Mouse (Mus musculus) forebrain, embryonic 15.5 days (tissue): Measurements from ENCODE around the gene Gm20422. TPM values are rescaled to one million over a fixed set of nuclear protein-coding genes. Genes with fewer than 3 reads are reported as not detected.

Experiments used
- ATAC-seq: fragments of 200-750 bp; cut with Nextera tagmentation; replicated peaks from 2 replicates; pipeline ENCODE4 v1.8.0; 2017; ENCODE audit warnings: mild to moderate bottlenecking, moderate TSS enrichment, moderate library complexity
- H3K27ac ChIP-seq: fragments of 300-500 bp; sonication (generic); replicated peaks from 2 replicates; pipeline ENCODE4 v1.5.1; 2015; ENCODE audit warnings: mild to moderate bottlenecking, inconsistent platforms
- H3K27me3 ChIP-seq: fragments of 300-500 bp; sonication (generic); 2 replicates; pipeline ENCODE4 v1.6.1; 2015; ENCODE audit warnings: inconsistent platforms
- H3K36me3 ChIP-seq: fragments of 300-500 bp; sonication (generic); 2 replicates; pipeline ENCODE4 v1.6.1; 2015; ENCODE audit warnings: mild to moderate bottlenecking, inconsistent platforms
- H3K4me1 ChIP-seq: fragments of 300-500 bp; sonication (generic); 2 replicates; pipeline ENCODE4 v1.6.1; 2015; ENCODE audit warnings: inconsistent platforms
- H3K4me2 ChIP-seq: fragments of 300-500 bp; sonication (generic); replicated peaks from 2 replicates; pipeline ENCODE4 v1.6.1; 2015; ENCODE audit warnings: mild to moderate bottlenecking, inconsistent platforms
- H3K4me3 ChIP-seq: fragments of 300-500 bp; sonication (generic); 2 replicates; pipeline ENCODE4 v1.5.1; 2015; ENCODE audit warnings: mild to moderate bottlenecking, inconsistent platforms
- H3K9ac ChIP-seq: fragments of 300-500 bp; sonication (generic); replicated peaks from 2 replicates; pipeline ENCODE4 v1.6.1; 2015; ENCODE audit warnings: mild to moderate bottlenecking, inconsistent platforms
- H3K9me3 ChIP-seq: fragments of 300-500 bp; sonication (generic); 2 replicates; pipeline ENCODE4 v1.6.1; 2016; ENCODE audit warnings: inconsistent platforms
- WGBS: fragments of 180-500 bp; shearing (Covaris S2); methylation state at CpG from one replicate; pipeline ENCODE4 v1.1.7; 2015; ENCODE audit warnings: mixed read lengths; 5-methylcytosine and 5-hydroxymethylcytosine counted together
- polyA plus RNA-seq: library from polyadenylated mRNA; unstranded; fragments of >200 nt; fragmentation: Nextera tagmentation; extraction: Ambion mirVana; gene quantifications from 2 replicates; pipeline ENCODE4 v1.2.1, GENCODE M21; 2015

Gene Gm20422
- polyA plus RNA-seq, 1 experiment from 2014 or later, result not detected

DNA sequence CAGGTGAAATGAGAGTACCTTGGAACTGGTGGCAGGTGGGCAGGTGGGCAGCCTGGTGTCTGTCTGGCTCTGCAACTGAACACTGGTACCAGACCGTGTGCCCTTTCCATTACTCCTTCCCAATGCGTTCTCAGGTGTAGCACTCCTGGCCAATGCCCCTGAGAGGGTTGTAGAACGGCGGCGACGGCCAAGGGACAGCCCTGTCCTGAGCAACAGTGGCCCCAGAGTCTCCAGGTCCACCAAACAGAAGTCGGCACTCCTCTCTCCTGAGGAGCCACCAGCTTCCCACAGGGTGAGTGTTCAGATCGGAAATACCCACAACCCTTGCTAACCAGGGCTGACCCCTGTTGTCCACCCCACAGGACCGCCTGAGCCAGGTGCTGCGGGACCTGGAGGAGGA is 30.4 kb upstream of the Gm20422 start:
- Histone ChIP-seq H3K4me1 (peaks cover 13% of the 10 kb centered on the region), H3K9me3 (no peaks in the 10 kb centered on the region), H3K4me3 (no peak overlapping the region), H3K4me2 (no peak overlapping the region), H3K36me3 (peaks cover 73% of the 10 kb centered on the region), H3K9ac (no peak overlapping the region), H3K27me3 (no peaks in the 10 kb centered on the region), H3K27ac (no peak overlapping the region)
- WGBS, result 93% methylated on average over 10 of the region's 10 CpGs
- ATAC-seq, result no peak

DNA sequence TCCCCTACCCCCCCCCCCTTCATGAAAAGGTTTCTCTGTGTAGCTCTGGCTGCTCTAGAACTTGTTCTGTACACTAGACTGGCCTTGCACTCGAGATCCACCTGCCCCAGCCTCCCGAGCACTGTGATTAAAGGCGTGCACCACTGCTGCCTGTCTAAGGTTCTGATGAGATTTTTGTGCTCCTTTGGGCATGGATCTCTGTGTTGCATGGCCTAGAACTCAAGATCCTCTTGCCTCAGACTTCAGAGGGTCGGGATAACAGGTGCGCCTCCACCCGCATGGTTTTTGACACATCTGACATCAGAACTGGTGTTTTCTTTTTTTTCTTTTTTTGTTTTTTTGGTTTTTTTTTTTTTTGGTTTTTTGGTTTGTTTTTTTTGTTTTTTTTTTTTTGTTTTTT is 29.9 kb upstream of the Gm20422 start:
- no peak overlapping the region for H3K4me3 ChIP-seq
- peaks cover 7% of the 10 kb centered on the region for H3K4me1 ChIP-seq
- H3K27ac ChIP-seq, result no peak overlapping the region
- no peak for ATAC-seq
- H3K27me3 ChIP-seq, result no peaks in the 10 kb centered on the region
- peaks cover 78% of the 10 kb centered on the region for H3K36me3 ChIP-seq
- H3K9ac ChIP-seq, result no peak overlapping the region
- H3K4me2 ChIP-seq, result no peak overlapping the region
- 96% methylated on average over 6 of the region's 6 CpGs for WGBS
- H3K9me3 ChIP-seq, result no peaks in the 10 kb centered on the region

DNA sequence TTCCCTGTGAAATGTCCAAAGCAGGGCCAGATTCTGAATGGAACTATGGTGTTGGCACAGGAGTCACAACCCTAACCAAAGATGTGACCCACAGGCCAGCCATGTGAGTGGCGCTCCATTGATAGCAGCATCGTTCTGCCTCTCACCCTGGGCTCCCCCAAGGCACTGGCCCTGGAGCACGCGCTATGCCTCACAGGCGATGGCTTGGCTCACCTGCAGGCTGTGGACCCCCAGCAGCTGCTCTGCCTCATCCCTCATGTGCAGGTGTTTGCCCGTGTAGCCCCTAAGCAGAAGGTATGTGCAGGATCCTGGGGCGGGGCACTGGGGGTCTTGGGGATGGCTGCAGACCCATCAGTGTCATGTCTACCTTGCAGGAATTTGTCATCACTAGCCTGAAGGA is 28.7 kb upstream of the Gm20422 start:
- H3K4me2 ChIP-seq, result no peak overlapping the region
- no peaks in the 10 kb centered on the region for H3K9me3 ChIP-seq
- H3K4me1 ChIP-seq, result peaks cover 3% of the 10 kb centered on the region
- no peak for ATAC-seq
- no peak overlapping the region for H3K27ac ChIP-seq
- peaks cover 90% of the 10 kb centered on the region for H3K36me3 ChIP-seq
- H3K27me3 ChIP-seq, result no peaks in the 10 kb centered on the region
- WGBS, result 95% methylated on average over 7 of the region's 7 CpGs
- no peak overlapping the region for H3K4me3 ChIP-seq
- H3K9ac ChIP-seq, result no peak overlapping the region

DNA sequence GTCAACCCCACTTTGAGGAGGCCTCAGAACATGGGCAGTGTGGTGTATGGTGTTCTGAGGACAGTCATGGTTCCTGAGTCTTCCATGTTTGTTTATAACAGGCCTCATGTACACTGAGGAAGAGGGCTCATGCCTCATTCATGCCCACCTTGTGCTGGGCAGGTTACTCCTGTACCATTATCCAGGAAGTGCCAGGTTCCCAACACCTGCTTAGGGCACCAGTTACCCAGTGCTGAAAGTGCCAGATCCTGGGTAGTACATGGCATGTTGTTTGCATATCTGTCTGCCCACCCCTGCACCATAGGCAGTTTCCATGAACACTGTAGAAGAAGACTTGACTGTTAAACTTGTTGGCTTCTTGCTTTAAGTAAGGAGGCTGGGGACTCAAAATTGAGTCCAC is 27.5 kb upstream of the Gm20422 start:
- Histone ChIP-seq H3K4me3 (no peak overlapping the region), H3K36me3 (peaks cover 96% of the 10 kb centered on the region), H3K9me3 (no peaks in the 10 kb centered on the region), H3K27ac (no peak overlapping the region), H3K4me2 (no peak overlapping the region), H3K4me1 (no peaks in the 10 kb centered on the region), H3K9ac (no peak overlapping the region), H3K27me3 (no peaks in the 10 kb centered on the region)
- no peak for ATAC-seq

DNA sequence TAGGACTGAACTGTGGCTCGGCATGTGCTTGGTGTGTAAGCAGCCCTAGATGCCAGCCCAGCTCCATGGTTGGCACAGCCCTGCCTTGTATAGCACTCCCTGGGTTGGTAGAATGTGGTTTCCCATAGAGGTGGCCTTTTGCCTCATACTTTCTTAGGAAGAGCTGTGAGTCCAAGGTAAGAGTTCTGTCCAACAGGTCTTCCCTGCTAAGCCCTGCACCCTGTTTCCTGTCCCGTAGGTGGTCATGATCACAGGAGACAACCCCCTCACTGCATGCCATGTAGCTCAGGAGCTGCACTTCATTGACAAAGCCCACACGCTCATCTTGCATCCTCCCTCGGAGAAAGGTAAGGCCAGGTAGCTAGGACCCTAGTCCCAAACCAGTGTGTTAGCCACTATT is 27.1 kb upstream of the Gm20422 start:
- Histone ChIP-seq H3K9ac (no peak overlapping the region), H3K4me1 (no peaks in the 10 kb centered on the region), H3K27me3 (no peaks in the 10 kb centered on the region), H3K27ac (no peak overlapping the region), H3K36me3 (peaks cover 96% of the 10 kb centered on the region), H3K9me3 (no peaks in the 10 kb centered on the region), H3K4me3 (no peak overlapping the region), H3K4me2 (no peak overlapping the region)
- WGBS, result 96% methylated on average over 4 of the region's 4 CpGs
- ATAC-seq, result no peak

DNA sequence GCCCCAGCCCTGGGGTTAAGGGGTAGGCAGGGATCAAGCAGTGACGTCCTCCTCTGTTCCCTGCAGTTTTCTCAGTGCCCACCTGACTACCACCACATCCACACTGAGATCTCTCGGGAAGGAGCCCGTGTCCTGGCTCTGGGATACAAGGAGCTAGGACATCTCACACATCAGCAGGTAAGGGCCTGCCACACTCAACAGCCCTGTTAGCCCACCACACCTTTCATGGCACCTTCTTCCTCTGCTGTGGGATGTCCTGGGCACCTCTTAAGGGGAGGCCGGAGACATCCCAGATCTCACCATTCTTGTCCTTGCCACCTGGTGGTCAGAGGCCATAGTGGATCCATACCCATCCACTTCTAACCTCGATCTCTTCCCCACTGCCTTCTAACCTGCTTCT is 25.3 kb upstream of the Gm20422 start:
- H3K36me3 ChIP-seq, result peaks cover 91% of the 10 kb centered on the region
- ATAC-seq, result no peak
- WGBS, result 91% methylated on average over 5 of the region's 5 CpGs
- no peak overlapping the region for H3K9ac ChIP-seq
- H3K4me2 ChIP-seq, result no peak overlapping the region
- H3K9me3 ChIP-seq, result no peaks in the 10 kb centered on the region
- no peaks in the 10 kb centered on the region for H3K27me3 ChIP-seq
- H3K4me1 ChIP-seq, result no peaks in the 10 kb centered on the region
- no peak overlapping the region for H3K4me3 ChIP-seq
- H3K27ac ChIP-seq, result no peak overlapping the region

DNA sequence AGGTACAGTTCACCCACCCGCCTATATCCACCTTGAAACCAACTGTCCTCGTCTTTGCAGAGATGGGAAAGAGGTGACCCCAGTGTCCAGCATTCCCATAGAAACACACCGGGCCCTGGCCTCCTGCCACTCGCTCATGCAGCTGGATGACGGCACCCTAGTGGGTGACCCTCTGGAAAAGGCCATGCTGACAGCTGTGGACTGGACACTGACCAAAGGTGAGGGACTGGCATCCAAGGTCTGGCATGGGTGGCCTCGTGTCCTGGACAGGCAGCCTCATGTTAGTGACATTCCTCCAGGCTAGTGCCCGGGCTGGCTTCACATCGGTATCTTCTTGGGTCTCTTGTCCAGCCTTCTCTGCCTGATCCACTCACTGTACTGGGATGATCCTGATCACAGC is 24.6 kb upstream of the Gm20422 start:
- no peaks in the 10 kb centered on the region for H3K9me3 ChIP-seq
- 97% methylated on average over 8 of the region's 8 CpGs for WGBS
- H3K4me2 ChIP-seq, result no peak overlapping the region
- no peak overlapping the region for H3K27ac ChIP-seq
- no peak overlapping the region for H3K4me3 ChIP-seq
- peaks cover 92% of the 10 kb centered on the region for H3K36me3 ChIP-seq
- H3K4me1 ChIP-seq, result no peaks in the 10 kb centered on the region
- H3K27me3 ChIP-seq, result no peaks in the 10 kb centered on the region
- no peak overlapping the region for H3K9ac ChIP-seq
- ATAC-seq, result no peak

DNA sequence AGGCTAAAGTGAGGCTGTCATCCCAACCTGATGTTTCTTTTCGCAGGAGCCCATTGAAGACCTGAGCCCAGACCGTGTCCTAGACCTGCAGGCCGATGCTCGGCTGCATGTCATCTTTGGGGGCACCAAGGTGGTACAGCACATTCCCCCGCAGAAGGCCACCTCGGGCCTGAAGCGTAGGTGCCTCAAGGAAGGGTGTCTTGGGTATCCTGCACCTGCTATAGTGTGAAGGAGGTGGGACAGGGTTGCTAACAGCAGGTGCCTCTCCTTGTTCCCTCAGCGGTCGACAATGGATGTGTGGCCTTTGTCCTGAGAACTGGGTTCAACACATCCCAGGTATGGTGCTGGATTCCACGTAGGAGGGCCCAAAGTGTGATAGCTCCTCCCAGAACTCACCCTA is 23.0 kb upstream of the Gm20422 start:
- ATAC-seq, result no peak
- H3K27ac ChIP-seq, result no peak overlapping the region
- H3K4me1 ChIP-seq, result peaks cover 7% of the 10 kb centered on the region
- H3K4me3 ChIP-seq, result no peak overlapping the region
- no peak overlapping the region for H3K9ac ChIP-seq
- no peak overlapping the region for H3K4me2 ChIP-seq
- peaks cover 83% of the 10 kb centered on the region for H3K36me3 ChIP-seq
- 93% methylated on average over 10 of the region's 10 CpGs for WGBS
- H3K27me3 ChIP-seq, result no peaks in the 10 kb centered on the region
- H3K9me3 ChIP-seq, result no peaks in the 10 kb centered on the region

DNA sequence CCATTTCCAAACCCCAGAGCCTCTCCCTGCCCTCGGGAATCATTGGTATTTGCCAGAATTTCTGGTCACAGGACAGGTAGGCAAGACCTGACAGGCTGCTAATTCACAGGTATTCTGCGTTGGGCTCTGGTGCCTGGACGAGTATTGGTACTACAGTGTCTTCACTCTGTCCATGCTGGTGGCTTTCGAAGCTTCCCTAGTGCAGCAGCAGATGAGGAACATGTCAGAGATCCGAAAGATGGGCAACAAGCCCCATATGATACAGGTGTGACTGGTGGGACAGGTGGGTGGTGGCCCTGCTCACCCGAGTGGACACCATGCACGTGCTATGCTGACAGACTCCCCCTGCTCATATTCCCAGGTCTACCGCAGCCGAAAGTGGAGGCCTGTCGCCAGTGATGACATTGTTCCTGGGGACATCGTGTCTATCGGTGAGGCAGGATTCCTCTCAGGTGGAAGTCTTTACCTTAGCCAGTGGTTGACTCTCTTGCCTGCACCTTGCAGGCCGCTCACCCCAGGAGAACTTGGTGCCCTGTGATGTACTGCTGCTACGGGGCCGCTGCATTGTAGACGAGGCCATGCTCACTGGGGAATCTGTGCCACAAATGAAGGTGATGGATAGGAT is 22.1 kb upstream of the Gm20422 start:
- WGBS, result 95% methylated on average over 16 of the region's 16 CpGs
- Histone ChIP-seq H3K36me3 (peaks cover 75% of the 10 kb centered on the region), H3K4me3 (no peak overlapping the region)

DNA sequence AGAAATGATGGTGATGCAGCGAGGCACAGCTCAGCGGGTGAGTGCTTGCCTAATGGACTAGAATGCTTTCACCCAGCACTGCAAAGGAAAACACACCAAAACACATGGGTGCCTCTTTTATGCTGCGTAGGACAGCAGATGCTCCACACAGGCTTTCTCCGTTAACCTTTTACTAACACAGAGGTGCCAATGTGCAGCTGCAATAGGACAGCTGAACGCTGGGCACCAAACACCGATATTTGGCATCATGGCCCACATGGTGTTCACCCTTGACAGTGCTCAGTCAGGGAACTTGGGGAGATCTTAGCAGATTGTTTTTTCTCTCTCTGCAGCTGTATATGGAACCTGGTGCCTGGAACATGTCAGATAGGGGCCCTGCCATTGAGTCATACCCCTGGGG is 20.2 kb upstream of the Gm20422 start:
- no peak for ATAC-seq
- H3K4me1 ChIP-seq, result peaks cover 24% of the 10 kb centered on the region
- 94% methylated on average over 6 of the region's 6 CpGs for WGBS
- H3K27me3 ChIP-seq, result no peaks in the 10 kb centered on the region
- H3K9ac ChIP-seq, result no peak overlapping the region
- no peak overlapping the region for H3K4me2 ChIP-seq
- no peak overlapping the region for H3K4me3 ChIP-seq
- H3K27ac ChIP-seq, result no peak overlapping the region
- no peaks in the 10 kb centered on the region for H3K9me3 ChIP-seq
- peaks cover 58% of the 10 kb centered on the region for H3K36me3 ChIP-seq

More for the DNA sequence above, 22.1 kb upstream of the Gm20422 start:
- Histone ChIP-seq H3K4me1 (peaks cover 16% of the 10 kb centered on the region), H3K9ac (no peak overlapping the region), H3K27me3 (no peaks in the 10 kb centered on the region), H3K27ac (no peak overlapping the region), H3K9me3 (no peaks in the 10 kb centered on the region), H3K4me2 (no peak overlapping the region)
- ATAC-seq, result no peak

DNA sequence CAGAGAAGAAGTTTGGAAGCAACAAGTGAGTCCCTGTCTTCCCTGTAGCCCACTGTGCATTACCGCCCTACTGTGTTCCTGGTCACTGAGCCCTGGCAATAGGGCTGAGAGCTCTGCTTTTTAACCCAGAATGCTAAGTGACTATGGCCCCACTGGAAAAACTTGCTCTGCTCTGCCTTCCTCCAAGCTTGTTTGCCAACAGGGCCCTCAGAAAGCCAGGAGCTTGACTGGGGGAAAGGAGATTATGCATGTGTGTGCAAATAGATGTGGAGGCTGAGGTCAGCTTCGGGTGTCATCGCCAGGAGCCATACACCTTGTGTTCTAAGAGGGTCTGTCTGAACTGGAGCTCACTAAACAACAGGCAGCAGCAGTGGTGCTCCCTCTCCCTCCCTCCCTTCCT is 19.4 kb upstream of the Gm20422 start:
- no peak overlapping the region for H3K9ac ChIP-seq
- H3K4me2 ChIP-seq, result no peak overlapping the region
- H3K27me3 ChIP-seq, result no peaks in the 10 kb centered on the region
- 92% methylated on average over 3 of the region's 3 CpGs for WGBS
- no peak overlapping the region for H3K27ac ChIP-seq
- peaks cover 24% of the 10 kb centered on the region for H3K4me1 ChIP-seq
- peaks cover 50% of the 10 kb centered on the region for H3K36me3 ChIP-seq
- H3K4me3 ChIP-seq, result no peak overlapping the region
- H3K9me3 ChIP-seq, result no peaks in the 10 kb centered on the region
- no peak for ATAC-seq

DNA sequence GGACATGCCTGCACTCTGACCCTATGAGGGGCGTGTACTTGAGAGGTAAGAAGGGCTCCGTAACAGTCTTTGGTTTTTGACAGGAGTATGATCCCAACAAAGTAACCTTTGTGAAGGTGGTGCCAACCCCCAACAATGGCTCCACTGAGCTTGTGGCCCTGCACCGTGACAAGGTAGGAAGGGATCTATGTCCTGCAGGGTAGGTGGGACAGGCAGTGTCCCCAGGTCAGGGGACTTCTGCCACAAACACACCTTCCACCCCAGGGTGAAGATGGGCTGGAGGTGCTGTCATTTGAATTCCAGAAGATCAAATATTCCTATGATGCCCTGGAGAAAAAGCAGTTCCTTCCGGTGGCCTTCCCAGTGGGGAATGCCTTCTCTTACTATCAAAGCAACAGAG is 19.0 kb upstream of the Gm20422 start:
- Histone ChIP-seq H3K9me3 (no peaks in the 10 kb centered on the region), H3K36me3 (peaks cover 46% of the 10 kb centered on the region)

DNA sequence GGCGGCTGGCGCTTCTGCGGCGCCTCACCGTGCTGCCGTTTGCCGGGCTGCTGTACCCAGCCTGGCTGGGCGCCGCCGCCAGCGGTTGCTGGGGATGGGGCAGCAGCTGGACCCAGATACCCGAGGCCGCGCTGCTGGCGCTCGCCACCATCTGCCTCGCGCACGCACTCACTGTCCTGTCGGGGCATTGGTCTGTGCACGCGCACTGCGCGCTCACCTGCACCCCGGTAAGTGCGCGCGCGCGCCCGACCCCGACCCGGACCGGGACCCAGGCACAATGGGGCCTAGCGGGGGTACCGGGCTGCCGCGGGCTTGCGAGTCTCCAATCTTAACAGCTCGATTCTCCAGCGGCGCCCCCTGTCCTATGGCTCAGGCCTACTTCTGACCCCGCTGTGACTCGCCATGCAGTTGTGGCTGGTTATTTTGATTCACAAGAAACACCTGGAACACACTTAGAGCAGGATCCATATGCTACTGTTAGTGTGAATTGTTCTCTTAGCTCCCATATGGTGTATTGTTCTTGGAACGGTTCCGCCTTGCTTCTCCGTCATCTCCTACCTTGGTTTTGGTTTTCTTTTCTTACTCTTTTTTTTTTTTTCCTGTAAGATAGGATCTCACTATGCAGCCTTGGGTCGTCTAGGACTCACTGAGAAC is 16.9 kb upstream of the Gm20422 start:
- Histone ChIP-seq H3K9ac (peak overlapping the region; percentile 98), H3K4me1 (peaks cover 24% of the 10 kb centered on the region), H3K4me2 (peak overlapping the region; percentile 89), H3K27me3 (no peaks in the 10 kb centered on the region), H3K36me3 (peaks cover 24% of the 10 kb centered on the region), H3K27ac (peak overlapping the region; percentile 80), H3K4me3 (peak overlapping the region; percentile 100), H3K9me3 (no peaks in the 10 kb centered on the region)
- WGBS, result under 1% methylated on average over 48 of the region's 48 CpGs
- ATAC-seq, result peak; percentile 84

More for the DNA sequence above, 19.0 kb upstream of the Gm20422 start:
- Histone ChIP-seq H3K27ac (no peak overlapping the region), H3K27me3 (no peaks in the 10 kb centered on the region), H3K4me3 (no peak overlapping the region), H3K4me2 (no peak overlapping the region), H3K4me1 (peaks cover 24% of the 10 kb centered on the region), H3K9ac (no peak overlapping the region)
- ATAC-seq, result no peak
- 94% methylated on average over 4 of the region's 4 CpGs for WGBS
